Mouse (Mus musculus): Measurements from ENCODE around the gene Gm48551.

The Gm48551 gene

DNA sequence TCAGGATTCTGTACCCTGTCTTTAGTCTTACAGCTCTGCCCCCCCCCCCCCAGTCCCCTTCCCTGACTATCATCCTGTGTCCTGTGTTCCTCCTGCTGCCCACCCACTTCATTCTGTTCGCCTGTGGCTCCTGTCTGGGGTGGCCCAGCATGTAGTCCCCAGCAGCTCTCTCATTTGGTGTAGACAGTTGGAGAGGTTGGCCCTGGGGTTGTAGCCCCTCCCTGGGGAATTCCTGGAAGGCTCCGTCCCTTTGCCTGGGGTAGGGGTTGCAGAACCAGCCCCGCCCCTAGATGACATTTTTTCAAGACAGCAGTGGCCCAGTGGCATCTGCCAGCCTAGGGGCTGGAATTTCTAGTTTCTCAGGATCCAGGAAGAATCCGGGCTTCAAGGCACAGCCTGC is 26.1 kb upstream of the Gm48551 start:
- no peak for DNase-seq

DNA sequence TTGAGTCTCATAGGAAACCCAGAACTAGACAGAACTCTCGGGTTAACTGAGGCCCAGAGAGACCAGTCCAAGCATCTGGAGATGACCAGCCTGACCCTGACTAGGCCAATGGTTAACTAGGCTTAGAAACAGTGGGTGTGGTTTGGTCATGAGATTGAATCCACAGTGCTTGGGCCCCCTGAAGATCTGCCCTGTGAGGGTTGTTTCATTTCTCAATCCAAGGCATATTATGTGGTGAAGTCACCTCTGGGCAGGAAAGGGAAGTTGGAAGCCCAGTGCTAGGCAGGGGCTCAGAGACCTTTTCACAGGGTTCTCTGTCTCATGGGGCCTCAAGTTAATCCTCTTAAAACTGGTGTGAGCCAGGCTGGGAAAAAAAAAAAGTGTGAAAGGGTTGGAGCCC is 25.4 kb upstream of the Gm48551 start:
- DNase-seq: no peak

DNA sequence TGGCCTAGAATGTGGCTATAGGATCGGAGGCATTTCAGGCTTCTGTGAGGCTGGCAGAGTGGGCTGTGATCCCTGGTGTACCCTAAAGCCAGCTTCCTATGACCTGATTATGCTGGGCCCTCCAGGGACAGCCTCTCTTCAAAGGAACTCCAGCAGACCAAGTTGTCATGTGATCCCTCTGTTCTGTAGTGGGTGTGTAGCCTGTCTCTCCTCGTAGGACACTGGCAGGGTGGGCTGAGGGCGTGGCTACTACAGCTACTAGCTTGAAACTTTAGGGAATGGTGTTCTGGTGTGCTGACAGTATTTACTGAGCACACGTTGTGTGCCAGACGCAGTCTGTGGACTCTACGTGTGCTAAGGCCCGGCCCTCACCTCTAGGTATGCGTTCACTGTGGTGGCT is 23.5 kb upstream of the Gm48551 start:
- no peak for DNase-seq

DNA sequence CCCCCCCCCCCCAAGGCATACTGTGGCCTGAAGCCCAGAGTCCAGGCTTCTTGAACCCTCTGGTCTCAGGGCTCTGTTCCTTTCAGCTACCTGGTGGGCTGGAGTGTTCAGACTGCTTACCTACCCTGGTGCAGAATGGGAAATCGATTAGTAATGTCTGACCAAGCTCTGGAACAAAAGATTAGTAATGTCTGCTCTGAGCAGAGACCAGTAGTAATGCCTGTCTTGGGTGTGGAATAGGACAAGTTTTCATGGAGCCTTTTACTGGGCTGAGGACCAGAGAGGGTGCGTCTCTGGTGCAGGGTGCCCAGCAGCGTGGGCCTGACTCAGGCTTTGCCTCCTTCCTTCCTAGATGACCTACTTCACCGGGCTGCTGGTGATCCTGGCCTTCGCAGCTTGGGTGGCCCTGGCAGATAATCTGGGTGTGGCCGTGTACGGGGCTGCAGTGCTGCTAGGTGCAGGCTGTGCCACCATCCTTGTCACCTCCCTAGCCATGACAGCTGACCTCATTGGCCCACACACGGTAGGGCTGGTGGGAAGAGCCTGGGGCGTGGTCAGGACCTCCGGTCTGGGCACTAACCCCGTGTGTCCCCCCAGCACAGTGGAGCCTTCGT is 21.8 kb upstream of the Gm48551 start:
- DNase-seq: peak; percentile 92

DNA sequence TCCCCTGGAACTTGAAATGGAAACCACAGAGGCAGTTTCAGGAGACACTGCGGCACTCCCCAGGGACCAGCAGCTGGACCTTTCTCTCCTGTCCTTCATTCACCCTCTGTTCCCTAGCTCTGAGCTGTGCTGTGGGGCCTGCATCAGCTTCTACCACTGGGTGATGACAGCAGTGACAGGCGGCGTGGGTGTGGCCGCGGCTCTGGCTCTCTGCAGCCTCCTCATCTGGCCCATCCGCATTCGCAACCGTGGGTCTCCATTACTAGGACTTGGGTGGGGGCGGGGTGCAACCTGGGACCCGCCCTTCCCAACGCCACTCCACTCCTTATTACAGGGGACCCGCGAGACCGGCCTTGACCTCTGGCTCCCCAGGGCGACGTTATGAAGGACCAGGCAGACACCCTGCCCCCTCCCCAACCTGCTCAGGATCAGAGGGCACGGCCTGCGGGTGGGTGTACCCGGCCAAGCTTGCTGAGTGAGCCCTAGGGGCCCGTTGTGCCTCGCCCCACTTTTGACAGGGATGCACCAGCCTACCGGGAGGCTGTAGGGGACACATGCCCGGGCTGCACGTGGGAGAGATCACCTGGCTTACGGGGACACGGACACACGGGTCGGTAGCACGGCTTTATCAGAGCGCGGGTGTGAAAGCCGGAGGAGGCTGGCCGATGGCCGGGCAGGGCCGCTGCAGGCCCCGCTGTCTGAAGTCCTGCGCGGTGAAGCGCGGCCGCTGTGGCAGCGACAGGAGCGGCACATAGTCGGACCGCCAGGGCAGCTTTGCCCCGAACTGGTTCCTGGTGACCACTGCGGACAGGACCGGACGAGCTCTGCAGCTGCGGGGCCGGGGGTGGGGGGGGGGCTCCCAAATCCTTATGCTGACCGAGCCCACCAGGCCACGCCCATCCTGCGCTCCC is 20.6 kb upstream of the Gm48551 start:
- DNase-seq: peak; percentile 78

DNA sequence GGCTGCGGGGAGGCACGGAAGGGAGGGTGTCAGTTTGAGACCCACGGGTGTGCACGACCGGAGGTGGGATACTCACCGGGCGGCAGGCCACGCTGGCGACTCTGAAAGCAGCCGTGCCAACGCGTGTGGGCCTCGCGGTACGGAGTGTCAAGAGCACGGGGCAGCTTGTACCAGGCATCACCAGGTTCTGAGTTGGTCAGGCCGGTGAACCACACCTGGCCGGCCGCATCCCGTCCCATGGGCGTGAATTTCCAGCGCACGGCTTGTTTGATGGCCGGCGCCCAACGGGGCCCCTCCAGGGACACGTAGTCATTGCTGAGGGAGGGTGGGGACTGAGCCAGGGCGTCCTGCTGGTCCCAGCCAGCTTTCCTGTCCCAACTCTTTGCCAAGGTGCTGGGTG is 19.6 kb upstream of the Gm48551 start:
- DNase-seq: peak; percentile 59

DNA sequence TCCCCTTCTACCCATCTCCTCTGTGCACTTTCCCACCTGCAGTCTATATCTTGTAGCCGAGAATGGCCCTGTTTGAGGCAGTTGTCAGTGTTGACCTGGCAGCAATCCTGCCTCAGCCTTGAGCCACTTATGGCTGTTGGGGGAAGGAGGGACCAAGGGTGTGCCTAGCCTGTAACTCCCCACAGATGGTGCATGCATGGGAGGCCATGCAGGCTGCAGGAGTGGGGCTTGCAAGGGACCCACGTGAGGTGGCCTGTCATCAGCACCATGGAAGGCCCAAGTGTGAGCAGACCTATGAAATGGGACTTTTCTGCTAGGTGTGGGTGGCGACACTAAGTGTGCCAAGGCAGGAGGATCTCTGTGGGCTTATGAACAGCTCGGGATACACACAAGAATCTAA is 19.2 kb upstream of the Gm48551 start:
- DNase-seq: no peak

DNA sequence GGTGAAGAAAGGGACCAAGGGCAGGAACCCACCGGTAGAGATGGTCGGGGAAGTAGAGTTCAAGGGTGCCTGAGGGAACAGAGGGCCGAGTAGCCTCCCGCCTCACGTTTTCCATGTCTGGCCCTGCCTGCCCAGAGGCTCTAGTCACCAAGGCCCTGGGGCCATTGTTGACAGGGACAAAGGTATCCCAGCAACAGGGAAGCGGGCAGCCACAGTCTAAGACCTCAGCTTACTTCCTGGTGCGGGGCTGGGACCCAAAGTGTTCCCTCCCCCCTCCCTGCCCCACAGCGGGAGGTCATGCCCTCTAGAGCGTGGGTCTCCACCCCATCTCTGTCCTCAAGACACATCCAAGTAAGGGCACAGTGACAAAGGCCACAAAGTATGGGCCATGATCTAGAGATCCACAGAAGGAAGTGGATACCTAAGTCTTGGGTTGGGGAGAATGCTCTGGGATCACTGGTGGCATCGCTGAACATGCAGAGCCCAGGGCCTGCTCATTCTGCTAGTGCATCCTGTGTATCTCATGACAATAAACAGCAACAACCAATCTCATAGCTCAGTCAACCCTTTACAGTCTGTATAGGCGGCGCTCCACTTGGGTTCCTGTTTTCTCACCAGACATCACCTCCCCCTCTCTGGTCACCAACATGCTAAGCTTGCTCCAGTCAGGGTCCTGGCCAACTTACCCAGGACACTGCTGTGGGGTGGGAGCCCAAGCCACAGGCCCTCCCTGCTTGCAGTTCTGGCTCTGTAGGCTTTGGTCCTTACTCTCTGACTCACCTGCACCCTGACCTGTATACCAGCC is 18.4 kb upstream of the Gm48551 start, which contains the start of gene 4930404N11Rik:
4930404N11Rik (minus strand) TSS at position 145 of the 805 bp plus-strand sequence.
- peak; percentile 48 for DNase-seq

DNA sequence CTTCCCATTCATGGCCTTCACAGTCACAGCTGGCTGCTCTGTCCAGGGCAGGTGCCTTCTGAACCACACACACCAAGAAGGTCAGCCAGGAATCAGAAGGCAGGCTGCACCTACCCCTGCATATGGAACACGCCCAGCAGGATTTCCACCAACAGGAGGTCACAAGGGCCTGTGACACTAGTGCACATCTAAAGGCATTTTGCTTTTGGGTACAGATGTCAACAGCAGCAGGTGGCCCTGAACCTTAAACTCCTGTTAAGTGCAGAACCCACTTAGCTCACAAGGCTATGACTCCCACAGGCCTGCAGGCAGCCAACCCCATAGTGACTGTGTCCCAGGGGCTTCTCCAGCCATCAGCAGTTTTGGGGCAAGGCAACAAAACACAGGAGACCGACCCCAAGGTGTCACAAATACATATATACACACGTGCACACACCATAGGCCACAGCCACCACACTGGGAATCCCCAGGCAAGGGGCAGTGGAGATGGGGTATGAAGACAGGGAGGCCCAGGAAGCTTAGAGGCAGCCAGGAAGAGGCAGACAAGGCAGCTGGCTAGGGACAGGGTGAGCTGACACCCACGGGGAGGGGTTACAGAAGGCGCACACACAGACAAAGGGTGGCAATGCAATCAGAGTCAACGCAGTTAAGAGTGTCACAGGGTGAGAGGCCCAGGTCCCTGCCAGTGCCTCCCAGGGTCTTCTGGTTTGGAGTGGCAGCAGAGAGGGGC is 17.6 kb upstream of the Gm48551 start:
- no peak for DNase-seq

DNA sequence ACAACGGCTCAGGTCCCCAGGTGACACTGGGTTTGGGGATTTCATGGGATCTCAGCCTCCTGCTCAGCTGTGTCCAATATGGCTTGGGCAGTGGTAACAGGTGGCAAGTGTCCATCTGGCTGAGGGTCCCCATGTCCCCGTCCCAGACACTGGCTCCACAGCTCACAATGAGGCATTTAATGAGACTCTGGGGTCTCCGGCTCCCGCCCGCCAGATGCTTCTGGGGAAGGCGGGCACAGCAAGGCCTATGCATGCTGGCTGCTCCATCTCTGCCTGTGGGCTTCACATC is 17.1 kb upstream of the Gm48551 start:
- DNase-seq: no peak

DNA sequence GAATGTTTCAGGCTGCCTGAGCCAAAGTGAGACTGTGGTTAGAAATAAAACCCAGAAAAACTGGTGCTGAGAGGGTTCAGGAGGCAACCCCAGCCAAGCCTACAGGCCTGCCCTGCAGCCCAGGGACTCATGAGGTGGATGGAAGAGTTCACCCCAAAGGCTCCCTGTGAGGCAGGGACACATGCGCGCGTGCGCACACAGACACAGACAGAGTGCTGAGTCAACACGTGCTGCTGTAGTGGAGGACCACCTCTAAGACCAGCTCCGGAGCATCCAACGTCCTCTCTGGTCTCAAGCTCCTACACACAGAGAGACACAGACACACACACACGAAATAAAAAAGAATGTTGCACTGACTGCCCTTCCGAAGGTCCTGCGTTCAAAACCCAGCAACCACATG is 8.9 kb upstream of the Gm48551 start:
- no peak for DNase-seq

DNA sequence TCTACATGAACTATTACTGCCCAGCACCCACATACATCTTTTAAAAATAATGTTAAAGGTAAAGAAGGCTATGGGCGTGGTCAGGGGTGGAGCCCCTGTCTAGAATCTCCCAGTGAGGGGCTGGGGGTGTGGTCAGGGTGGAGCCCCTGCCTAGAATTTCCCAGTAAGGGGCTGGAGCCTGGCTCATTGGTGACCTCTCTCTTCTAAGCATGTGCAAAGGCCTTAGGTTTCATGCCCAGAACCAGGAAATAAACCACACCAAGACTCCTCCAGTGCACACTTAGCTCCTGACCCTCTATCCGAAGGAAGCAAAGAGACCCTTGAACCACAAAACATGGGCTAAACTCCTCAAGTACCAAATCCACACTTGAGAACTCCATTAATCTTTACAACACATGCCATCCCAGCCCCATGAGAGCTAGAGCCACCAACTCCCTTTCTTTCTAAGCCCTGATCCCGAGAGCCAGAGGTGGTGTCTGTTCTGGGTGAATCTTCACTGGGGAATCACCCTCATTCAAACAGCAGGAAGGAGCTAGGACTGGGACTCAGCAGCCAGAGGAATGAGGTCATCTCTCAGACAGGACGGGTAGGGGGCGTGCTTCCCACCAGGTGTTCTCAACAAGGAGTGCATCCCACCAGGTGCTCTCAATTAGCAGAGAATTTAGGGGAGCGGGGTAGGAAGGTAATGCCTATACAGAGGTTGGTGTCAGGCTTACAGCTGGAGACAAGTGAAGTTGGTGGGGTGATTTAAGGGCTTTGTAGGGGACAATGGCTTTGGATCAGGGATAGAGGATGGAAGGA is 7.5 kb upstream of the Gm48551 start:
- DNase-seq: peak; percentile 91

DNA sequence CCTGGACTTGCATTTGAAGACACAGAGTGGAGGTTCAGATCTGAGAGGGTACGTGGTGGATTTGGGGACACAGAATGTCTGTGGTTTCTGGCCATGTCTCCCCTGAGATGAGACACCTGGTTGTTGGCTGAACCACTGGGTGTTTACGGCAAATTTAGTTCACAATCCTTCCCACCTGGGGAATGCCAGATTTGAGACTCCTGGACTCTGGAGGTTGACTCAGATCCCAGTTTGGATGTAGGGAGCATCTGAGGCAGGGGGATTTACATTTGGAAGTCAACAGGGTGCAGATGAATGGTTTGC is 7.0 kb upstream of the Gm48551 start:
- DNase-seq: no peak

DNA sequence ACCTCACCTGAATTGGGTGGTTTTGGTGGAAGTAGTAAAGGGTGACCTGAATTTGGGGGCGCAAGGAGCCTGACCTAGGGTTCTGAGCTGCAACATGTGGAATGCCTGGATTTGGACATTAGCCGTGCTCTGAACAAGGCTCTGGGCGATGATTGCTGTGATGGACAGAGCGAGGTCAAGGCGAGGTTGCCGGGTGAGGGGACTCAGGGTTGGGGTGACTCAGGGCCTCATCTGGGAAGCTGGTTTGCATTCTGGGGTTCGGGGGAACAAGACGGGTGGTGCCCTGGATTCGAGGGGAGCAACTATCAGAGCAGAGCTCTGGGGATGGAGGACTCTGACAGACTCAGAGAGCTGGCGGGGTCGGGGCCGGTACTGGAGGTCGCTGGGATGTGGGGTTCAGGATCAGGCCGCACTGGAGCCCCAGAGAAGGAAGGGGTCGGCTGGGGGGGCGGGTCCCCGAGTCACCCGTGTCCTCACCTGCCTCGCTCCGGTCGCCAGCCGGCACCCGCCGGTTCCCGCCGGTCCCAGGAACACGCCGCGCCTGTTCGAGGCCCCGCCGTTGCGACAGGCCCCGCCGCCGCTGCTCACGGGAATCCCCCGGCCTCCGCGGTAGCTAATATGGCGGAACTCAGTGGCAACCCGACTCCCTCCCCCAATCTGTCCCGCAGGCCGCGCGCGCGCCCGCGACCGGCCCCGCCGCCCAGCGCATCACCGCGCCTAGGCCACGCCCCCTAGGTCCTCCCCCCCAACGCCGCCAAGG is 6.3 kb upstream of the Gm48551 start, which contains the start of gene Fzr1:
Fzr1 (minus strand) TSS at position 724 of the 760 bp plus-strand sequence.
- DNase-seq: no peak

DNA sequence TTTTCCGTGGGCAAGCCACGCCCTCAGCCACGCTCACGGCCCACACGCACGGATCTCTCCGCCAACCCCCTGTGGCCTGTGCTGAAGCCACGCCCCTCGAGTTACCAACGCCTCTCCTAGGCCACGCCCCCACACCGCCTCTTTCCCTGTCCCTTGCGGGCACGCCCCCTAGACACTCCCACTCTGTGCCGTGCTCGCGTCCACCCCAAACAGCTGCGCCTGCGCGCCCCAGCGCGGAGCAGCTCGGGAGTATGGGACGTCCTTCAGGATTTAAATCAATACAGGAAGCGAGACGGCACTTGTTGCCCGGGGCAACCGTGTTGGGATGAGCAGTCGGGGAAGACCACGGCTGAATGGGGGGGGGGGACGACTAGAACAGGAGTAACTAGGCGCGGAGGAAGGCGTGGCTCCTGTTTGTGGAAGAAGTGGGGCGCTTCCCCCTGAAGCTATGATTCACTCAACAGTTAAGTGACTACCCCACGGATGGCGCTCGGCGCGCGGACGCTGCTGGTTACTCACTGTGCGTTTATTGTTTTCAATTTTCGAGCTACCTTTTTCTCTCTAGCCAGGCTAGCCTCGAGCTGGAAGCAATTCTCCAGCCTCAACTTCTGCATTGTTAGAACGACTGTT is 5.6 kb upstream of the Gm48551 start:
- peak; percentile 100 for DNase-seq

DNA sequence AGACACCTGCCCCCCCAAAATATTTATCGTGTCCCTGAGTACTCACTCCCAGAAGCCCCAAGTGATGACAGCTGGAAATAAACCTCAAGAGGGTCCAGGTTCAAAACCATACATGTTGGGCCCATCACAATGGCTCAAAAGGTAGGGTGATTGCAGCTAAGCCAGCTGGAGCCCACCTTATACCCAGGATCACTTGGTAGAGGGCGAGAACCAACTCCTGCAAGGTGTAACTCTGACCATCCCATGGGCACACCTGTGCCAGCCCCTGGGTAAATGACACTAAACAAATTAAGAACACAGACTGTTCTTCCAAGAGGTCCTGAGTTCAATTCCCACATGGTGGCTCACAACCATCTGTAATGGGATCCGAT is 5.1 kb upstream of the Gm48551 start:
- no peak for DNase-seq

DNA sequence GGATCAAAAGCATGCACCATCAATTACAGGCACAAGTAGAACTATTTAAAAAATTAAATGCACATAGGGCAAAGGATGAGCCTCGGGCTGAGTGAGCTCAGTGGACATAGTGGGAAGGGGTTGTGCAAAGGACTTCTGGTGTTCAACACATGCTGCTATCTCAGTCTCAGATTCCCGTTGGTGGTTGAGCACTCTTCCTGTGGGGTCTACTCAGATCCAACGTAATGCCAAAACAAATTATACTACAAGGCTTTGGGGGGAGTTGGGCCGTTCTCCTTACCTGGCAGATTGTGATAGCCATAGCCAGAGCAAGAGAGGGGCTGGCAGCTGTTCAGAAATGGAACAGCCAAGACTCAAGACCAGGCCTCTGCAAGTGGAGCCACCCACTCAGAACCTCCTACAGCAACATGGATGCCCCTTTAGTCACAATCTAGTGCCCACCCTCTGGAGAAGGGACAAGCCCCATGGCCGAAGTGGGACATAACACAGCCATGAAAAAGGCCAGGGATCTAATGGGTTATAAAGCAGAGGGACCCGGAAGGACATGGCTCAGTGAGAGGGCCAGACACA is 4.4 kb upstream of the Gm48551 start:
- DNase-seq: no peak

DNA sequence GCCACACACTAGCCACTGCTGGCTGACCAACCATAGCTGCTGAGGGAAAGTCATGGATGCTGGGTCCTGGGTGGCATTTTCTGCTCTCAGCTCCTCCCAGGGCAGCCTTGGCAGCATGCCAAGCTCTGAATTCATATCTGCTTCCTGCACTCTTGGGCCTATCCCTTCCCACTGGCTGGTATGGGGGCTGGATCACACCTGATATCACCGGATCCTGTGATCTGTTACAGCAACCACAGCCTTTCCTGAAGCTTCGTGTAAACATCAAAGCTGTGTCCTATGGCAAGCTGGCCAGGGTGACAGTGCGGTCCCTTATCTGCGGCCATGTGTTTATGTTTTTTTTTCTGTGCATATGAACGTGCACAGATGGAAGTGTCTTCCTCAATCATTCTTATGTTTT is 2.2 kb upstream of the Gm48551 start:
- peak; percentile 93 for DNase-seq

DNA sequence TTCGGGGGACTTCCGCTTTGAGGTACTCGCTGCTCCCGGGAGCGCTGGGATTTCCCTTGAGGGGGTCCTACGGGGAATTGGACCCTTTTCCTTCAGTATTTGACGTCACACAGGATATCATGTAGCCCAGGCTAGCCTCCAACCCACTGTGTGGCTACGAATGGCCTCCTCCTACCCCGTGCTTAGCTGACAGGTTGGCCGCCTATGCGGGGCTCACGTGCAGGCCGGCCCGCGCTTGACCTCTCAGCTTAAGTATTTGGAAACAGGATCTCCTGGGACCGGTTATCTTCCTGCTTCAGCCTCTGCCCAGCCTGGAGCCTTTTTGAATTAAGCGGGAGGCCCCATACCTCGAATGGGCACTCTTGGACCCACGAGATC is 328 bp downstream of the Gm48551 start:
- no peak for DNase-seq

DNA sequence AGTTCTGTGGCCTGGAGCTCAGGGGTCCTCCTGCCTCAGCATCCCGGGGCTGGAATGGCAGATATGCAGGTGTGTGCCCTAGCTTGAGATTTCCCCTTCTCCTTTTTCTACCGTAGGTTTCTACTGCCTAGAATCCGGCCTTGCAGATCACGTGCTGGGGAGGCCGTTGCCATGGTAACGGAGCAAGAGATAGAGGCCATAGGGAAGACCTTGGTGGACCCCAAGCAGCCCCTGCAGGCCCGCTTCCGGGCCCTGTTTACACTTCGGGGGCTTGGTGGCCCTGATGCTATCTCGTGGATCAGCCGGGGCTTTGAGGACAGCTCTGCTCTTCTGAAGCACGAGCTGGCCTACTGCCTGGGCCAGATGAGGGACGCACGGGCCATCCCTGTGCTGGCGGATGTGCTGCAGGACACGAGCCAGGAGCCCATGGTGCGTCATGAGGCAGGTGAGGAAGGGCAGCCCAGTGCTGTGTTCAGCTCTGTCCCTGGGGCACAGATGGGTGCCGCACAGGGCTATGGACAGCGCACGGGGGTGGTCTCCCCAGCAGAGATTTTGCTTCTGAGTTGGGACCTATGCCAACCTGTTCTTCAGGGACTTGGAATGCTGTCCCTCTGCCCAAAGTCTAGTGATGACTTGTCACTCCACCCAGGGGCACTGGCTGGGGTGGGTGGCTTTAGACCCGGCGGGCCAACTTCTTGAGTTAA is 1.5 kb downstream of the Gm48551 start:
- no peak for DNase-seq
